Mouse (Mus musculus) fibroblast of lung, adult 2 months (primary cell): ENCODE results near the gene Il25.
A peak's percentile ranks its signal among the peaks of the same experiment; 100 is the strongest.

ENCODE experiments used
- DNase-seq: peaks from one replicate; pipeline ENCODE4 v3.0.0-alpha.2; 2011; ENCODE audit warnings: low read depth

Il25 gene

DNA sequence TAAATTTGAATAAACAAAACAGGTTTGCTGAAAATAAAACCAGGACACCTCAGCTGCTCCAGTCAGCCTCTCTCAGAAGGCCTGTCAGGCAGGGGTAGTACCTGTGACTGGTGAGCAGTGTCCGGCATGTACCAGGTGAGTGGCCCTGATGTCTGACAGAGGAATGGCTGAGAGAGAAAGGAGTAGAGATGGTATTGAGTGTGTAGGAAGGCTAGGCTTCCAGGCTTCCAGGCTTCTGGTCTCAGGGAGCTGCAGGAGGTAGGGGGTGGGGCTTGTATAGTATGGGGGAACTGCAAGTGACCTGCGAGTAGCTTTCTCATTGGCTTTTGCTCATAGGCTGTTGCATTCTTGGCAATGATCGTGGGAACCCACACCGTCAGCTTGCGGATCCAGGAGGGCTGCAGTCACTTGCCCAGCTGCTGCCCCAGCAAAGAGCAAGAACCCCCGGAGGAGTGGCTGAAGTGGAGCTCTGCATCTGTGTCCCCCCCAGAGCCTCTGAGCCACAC lies at the start of gene Il25:
Il25 (plus strand) TSS at position 51 of the 506 bp plus-strand sequence.
- no peak for DNase-seq

- DNase-seq = peak; percentile 70
These were observed 49.1 kb upstream of the Il25 start, which contains the start of the genes Bcl2l2 and Gm20521 for GRCm38 (mm10) chr14:54883154-54884021. TSS of gene Bcl2l2 (plus strand) at chr14:54883377. TSS of gene Gm20521 (plus strand) at chr14:54883441.

DNA sequence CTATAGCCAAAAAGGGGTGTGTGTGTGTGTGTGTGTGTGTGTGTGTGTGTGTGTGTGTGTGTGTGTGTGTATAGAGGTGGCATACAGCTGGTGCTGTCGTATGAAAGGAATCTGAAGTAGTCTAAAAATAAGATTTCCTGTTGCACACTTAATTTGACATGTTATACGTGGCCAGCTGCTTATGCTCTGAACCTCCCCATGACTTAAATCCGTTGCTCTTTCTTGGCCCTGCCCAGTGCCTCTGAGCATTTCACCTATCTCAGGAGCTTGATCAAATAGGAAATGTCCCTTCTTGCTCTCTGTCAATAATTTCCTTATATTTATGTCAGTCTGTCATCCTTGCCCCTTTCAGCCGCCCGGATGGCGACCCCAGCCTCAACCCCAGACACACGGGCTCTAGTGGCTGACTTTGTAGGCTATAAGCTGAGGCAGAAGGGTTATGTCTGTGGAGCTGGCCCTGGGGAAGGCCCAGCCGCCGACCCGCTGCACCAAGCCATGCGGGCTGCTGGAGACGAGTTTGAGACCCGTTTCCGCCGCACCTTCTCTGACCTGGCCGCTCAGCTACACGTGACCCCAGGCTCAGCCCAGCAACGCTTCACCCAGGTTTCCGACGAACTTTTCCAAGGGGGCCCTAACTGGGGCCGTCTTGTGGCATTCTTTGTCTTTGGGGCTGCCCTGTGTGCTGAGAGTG lies 48.3 kb upstream of the Il25 start:
- no peak for DNase-seq

- DNase-seq = no peak
These were observed 47.2 kb upstream of the Il25 start for GRCm38 (mm10) chr14:54885309-54885708.

DNA sequence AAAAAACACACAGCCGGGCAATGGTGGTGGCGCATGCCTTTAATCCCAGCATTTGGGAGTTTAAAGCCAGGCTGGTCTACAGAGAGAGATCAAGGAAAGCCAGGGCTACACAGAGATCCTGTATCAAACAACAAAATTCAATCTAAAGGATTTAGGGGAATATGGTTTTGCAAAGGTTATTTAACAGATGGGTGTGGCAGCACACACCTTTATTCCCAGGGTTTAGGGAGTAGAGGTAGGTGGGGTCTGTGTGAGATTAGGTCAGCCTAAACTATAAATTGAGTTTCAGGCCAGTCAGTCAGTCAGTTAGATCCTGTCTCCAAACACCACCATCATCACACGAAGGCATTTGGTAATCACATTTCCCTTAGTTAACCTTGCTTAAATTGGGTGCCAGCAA lies 40.3 kb upstream of the Il25 start, which contains the start of gene Pabpn1:
Pabpn1 (plus strand) TSS at position 301 of the 400 bp plus-strand sequence.
- DNase-seq = no peak

- DNase-seq = peak; percentile 99
These were observed 38.8 kb upstream of the Il25 start for GRCm38 (mm10) chr14:54893651-54894181.

DNA sequence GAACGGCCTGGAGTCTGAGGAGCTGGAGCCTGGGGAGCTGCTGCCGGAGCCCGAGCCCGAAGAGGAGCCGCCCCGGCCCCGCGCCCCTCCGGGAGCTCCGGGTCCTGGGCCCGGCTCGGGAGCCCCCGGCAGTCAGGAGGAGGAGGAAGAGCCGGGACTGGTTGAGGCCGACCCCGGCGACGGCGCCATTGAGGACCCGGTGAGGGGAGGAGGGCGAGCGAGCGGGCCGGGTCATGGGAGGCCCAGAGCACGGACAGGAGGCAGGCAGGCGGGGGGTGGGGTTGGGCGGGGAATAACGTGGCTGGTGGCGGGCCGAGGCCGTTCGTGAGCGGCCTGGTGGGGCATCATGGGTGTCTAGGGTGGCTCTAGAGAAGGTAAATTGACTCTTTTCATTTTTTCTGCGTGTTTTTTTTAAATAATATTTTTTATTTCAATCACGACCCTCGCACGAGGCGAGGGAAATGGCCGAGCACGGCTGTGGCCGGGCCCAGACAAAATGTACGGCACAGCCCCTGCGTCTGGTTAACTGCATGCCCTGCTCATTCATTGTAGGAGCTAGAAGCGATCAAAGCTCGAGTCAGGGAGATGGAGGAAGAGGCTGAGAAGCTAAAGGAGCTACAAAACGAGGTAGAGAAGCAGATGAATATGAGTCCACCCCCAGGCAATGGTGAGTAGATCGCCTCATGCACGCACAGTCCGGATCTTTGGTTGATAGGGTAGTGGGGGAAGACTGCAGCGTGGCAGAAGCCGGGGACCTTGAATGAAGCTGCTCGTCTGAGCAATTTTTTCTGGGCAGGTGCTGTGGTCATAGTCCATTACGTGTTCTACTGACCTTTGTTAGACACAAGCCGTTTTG lies 38.0 kb upstream of the Il25 start:
- DNase-seq = no peak

DNA sequence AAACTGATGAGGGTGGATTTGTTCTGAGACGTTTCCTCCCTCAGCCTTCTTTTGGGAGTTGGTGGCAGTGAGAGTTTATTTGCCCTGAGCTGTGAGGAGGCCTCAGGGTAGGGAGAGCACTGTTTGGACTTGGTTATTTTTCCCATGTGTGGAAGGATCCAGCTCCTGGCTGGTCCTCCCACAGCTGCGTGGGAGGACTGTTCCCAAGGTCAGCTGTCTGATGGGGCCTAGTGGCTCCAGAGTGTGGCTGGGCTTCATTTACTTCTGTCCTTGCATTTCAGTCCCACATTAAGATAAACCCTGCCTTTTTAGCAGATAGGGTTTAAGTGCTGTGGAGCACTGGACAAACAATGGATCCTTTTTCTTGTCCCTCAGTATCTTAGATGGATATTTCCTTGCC lies 35.0 kb upstream of the Il25 start:
- DNase-seq = no peak

- peak; percentile 63 for DNase-seq
These were observed 32.1 kb upstream of the Il25 start for GRCm38 (mm10) chr14:54900383-54900782.

DNA sequence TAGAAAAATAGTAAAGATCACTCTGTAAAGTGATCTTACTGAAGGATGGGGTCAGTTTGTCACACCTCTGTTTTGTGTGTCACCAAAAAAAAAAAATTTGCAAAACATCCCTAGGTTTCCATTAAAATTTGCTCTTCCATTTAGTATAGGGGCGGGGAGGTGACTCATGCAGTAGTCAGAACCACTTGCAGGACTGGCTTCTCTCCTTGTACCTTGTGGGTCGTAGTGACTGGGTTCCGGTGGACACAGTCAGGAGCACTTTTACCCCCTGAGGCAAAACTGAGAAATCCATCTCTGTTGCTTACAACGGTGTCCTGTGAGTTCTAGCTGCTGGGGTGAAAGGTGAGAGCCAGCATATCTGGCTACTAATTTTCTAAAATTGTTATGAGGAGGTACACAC lies 28.9 kb upstream of the Il25 start:
- DNase-seq = no peak

DNA sequence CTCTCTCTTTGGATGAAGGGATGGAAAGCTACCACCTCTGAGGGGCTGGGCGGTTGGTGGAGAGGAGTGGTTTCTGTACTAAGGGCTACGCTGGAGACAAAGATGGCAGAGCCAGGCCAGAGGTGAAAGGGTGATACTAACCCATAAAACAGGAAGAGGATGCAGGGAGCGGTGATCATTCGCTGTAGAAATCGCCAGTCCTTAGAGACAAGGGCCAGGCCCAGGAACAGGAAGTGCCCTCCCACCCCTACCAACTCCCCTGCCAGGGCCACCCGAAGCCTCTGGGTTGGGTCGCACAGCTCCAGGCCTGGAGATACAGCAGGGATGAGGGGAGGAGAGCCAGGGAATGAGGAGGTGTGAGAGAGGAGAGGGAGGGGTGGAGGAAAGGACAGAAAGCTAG lies 23.8 kb upstream of the Il25 start:
- no peak for DNase-seq

GRCm38 (mm10) chr14:54912109-54912850 lies 20.2 kb upstream of the Il25 start:
- DNase-seq = no peak

- no peak for DNase-seq
These were observed 19.6 kb upstream of the Il25 start, which contains the start of gene Slc22a17 for GRCm38 (mm10) chr14:54912886-54913285. TSS of gene Slc22a17 (minus strand) at chr14:54913132.

DNA sequence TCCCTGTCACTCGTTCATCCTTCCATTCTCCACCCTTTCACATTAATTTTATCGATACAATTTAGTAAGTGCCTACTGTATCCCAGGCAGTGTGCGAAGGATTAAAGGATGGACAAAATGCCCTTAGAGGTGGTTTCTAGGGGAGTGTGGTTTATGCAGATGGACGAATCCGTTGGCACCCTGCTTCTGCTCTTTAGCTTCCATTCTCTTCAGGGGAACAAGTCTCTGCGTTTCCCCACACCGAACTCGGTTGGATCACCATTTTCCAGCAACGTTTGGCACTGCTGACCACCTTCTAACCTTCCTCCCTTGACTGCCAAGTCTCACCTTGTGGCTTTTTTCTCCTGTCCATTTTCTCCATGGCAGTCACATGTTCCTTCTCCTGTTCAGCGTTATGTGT lies 19.2 kb upstream of the Il25 start:
- no peak for DNase-seq

DNA sequence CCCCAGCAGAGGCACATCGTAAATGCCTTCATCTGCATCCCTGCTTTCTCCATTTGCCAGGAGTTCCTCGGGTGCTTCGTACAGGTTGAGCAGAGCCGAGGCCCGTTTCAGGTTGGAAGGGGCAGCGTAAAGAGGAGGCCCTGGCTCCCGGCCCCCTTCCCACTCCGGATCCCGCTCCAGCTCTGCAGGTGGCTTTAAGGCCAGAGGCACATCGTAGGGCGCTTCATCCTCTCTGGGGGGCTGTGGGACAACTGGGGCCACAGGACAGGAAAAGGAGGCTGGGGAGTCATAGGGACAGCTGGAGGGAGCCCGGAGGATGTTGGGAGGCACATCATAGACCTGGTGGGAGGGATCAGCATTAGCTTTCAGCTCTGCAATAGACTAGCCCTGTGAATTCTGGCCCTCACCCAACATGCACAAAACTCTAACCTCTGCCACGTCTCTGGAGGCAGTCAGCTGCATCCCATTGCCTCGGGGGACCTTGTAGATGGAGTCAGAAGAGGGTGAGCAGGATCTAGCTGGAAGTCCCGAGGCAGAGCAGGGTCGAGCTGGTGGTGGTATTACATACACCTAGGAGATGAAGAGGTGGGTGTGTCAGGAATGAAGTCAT lies 12.3 kb upstream of the Il25 start:
- DNase-seq = no peak

- no peak for DNase-seq
These were observed 7.7 kb upstream of the Il25 start for GRCm38 (mm10) chr14:54924641-54925348.

DNA sequence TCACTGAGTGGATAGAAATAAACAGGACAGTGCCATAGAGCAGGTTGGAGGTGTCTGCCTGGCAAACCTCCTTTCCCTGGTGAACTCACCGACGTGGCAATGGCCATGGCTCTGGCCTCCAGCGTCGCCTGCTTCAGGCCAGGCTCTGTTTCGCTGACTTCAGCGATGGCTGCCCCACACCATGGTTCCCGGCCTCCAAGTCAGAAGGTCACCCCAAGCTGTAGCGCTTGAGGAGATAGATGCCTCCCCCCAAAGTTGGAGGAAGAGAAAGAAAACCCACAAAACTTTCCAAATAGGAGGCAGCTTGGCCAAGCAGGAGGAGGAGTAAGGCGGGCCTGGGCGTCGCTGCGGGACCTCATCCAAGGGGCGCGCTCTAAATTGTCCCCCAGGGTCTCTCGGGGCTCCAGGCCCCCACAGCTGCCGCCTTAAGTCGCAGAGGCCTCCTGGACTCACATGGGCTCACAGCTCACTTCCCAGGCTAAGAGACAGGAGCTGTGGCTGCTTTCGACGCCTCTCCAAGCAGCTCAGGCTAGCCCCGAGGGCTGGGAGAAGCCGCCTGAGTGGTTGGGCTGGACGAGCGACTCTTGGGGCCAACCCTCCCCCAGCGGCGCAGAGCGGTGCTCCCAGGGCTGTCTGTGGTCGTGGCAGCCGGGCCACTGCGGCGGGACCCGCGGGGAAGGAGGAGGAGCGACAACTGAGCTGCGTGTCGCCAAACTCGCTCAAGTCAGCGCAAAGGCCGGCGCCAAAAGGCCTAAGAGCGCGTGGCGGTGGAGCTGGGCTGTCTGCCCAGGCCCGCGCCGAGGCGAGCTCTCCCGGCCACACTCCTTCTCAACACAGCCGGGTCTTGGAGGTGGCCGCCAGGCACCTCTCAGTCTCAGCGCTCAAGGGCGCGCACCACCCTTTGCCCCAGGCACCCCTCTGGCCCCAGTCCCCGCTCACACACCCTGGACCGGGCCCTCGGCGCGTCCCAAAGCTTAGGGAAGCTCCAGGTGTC lies 6.8 kb upstream of the Il25 start, which contains the start of gene Efs:
Efs (minus strand) TSS at position 778 of the 994 bp plus-strand sequence.
- DNase-seq = no peak

GRCm38 (mm10) chr14:54926401-54927158 lies 5.9 kb upstream of the Il25 start:
- no peak for DNase-seq
